Mouse (Mus musculus): ENCODE data around the gene Srf. TPM values are rescaled to one million over a fixed set of nuclear protein-coding genes. Genes with fewer than 3 reads are reported as not detected.

Gene Srf
- polyA plus RNA-seq, 1 experiment from 2014 or later: 8.9 TPM

Small RNAs within 50 kb of the gene (microRNA-seq; reads per million reads assigned to microRNA genes)
- gene Mir6976: not detected

Other genes starting within 250 kb of the Srf start
- 6.6 and 6.7 TPM in 2 replicates for gene Abcc10, start 227.8 kb downstream of the Srf start, polyA plus RNA-seq (2015; fragmentation: Nextera tagmentation; extraction: Ambion mirVana)
- gene Zfp318, start 172.4 kb downstream of the Srf start, polyA plus RNA-seq (2015; fragmentation: Nextera tagmentation; extraction: Ambion mirVana): 4.9 and 5.4 TPM in 2 replicates
- 1.5 and 1.8 TPM in 2 replicates for gene Crip3, start 127.2 kb downstream of the Srf start, polyA plus RNA-seq (2015; fragmentation: Nextera tagmentation; extraction: Ambion mirVana)
- gene Slc22a7, start 117.7 kb downstream of the Srf start, polyA plus RNA-seq (2015; fragmentation: Nextera tagmentation; extraction: Ambion mirVana): not detected in 2 replicates
- 0.12 and 0.19 TPM in 2 replicates for gene Ttbk1, start 68.5 kb downstream of the Srf start, polyA plus RNA-seq (2015; fragmentation: Nextera tagmentation; extraction: Ambion mirVana)
- 40.4 and 45.3 TPM in 2 replicates for gene Dnph1, start 59.5 kb downstream of the Srf start, polyA plus RNA-seq (2015; fragmentation: Nextera tagmentation; extraction: Ambion mirVana)
- 3.2 and 4.0 TPM in 2 replicates for gene Cul9, start 9.8 kb downstream of the Srf start, polyA plus RNA-seq (2015; fragmentation: Nextera tagmentation; extraction: Ambion mirVana)
- 93.9 and 94.9 TPM in 2 replicates for gene Ptk7, start 73.3 kb upstream of the Srf start, polyA plus RNA-seq (2015; fragmentation: Nextera tagmentation; extraction: Ambion mirVana)
- 41.4 and 46.7 TPM in 2 replicates for gene Klc4, start 89.8 kb upstream of the Srf start, polyA plus RNA-seq (2015; fragmentation: Nextera tagmentation; extraction: Ambion mirVana)
- 94.1 and 99.9 TPM in 2 replicates for gene Mrpl2, start 90.1 kb upstream of the Srf start, polyA plus RNA-seq (2015; fragmentation: Nextera tagmentation; extraction: Ambion mirVana)
- 51.2 and 54.8 TPM in 2 replicates for gene Cul7, start 94.2 kb upstream of the Srf start, polyA plus RNA-seq (2015; fragmentation: Nextera tagmentation; extraction: Ambion mirVana)
- 49.7 and 52.4 TPM in 2 replicates for gene Rrp36, start 118.2 kb upstream of the Srf start, polyA plus RNA-seq (2015; fragmentation: Nextera tagmentation; extraction: Ambion mirVana)
- 148 and 160 TPM in 2 replicates for gene Mea1, start 122.6 kb upstream of the Srf start, polyA plus RNA-seq (2015; fragmentation: Nextera tagmentation; extraction: Ambion mirVana)
- gene Klhdc3, start 124.7 kb upstream of the Srf start, polyA plus RNA-seq (2015; fragmentation: Nextera tagmentation; extraction: Ambion mirVana): 110 and 113 TPM in 2 replicates
- gene Ppp2r5d, start 148.9 kb upstream of the Srf start, polyA plus RNA-seq (2015; fragmentation: Nextera tagmentation; extraction: Ambion mirVana): 71.7 and 82.4 TPM in 2 replicates
- gene Pex6, start 155.3 kb upstream of the Srf start, polyA plus RNA-seq (2015; fragmentation: Nextera tagmentation; extraction: Ambion mirVana): 14.7 and 15.0 TPM in 2 replicates
- 17.1 and 21.8 TPM in 2 replicates for gene Gnmt, start 173.0 kb upstream of the Srf start, polyA plus RNA-seq (2015; fragmentation: Nextera tagmentation; extraction: Ambion mirVana)
- 70.7 and 74.0 TPM in 2 replicates for gene Cnpy3, start 196.0 kb upstream of the Srf start, polyA plus RNA-seq (2015; fragmentation: Nextera tagmentation; extraction: Ambion mirVana)
- gene Ptcra, start 207.5 kb upstream of the Srf start, polyA plus RNA-seq (2015; fragmentation: Nextera tagmentation; extraction: Ambion mirVana): 0.17 TPM in 1 of 2 replicates, not detected in the other
- 76.2 and 83.8 TPM in 2 replicates for gene 2310039H08Rik, start 216.5 kb upstream of the Srf start, polyA plus RNA-seq (2015; fragmentation: Nextera tagmentation; extraction: Ambion mirVana)
- 151 and 155 TPM in 2 replicates for gene Rpl7l1, start 226.5 kb upstream of the Srf start, polyA plus RNA-seq (2015; fragmentation: Nextera tagmentation; extraction: Ambion mirVana)

Data from stomach, embryonic 16.5 days (tissue).